Mouse (Mus musculus): ENCODE measurements at regions not wholly inside any gene's neighbourhood (a gene's known extent, or its start where the extent isn't known, plus 50 kb on each side); places are given as distances from the start of the nearest gene placed in this dataset.
A peak's percentile ranks its signal among the peaks of the same experiment; 100 is the strongest.

DNA sequence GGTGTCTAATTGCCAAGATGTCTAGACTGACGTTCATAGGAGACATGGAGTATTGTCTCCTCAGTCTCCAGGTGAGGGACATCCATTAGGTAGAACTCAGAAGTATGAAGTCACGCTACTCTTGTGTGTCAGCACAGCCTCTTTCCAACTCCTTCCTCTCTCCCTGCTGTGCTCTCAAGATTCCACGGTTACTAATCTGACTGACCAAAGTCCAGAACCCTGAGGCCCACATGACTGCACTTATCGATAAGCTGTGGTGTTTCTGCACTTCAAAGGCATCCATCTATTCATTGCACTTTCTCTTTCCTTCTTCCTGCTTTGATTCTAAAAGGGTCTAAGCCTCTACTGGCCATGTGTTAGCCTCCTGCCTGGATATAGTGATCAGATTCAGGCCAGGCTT is 107.4 kb upstream of the Neo1 start:
- 76% methylated on average over 4 of the region's 4 CpGs for WGBS
- H3K27me3 ChIP-seq (ENCODE audit: control insufficient read depth, insufficient read depth, low read length), result no peaks in the 10 kb centered on the region
- no peak for ATAC-seq (ENCODE audit: insufficient number of reproducible peaks, insufficient read depth, low FRiP score, low read depth)

DNA sequence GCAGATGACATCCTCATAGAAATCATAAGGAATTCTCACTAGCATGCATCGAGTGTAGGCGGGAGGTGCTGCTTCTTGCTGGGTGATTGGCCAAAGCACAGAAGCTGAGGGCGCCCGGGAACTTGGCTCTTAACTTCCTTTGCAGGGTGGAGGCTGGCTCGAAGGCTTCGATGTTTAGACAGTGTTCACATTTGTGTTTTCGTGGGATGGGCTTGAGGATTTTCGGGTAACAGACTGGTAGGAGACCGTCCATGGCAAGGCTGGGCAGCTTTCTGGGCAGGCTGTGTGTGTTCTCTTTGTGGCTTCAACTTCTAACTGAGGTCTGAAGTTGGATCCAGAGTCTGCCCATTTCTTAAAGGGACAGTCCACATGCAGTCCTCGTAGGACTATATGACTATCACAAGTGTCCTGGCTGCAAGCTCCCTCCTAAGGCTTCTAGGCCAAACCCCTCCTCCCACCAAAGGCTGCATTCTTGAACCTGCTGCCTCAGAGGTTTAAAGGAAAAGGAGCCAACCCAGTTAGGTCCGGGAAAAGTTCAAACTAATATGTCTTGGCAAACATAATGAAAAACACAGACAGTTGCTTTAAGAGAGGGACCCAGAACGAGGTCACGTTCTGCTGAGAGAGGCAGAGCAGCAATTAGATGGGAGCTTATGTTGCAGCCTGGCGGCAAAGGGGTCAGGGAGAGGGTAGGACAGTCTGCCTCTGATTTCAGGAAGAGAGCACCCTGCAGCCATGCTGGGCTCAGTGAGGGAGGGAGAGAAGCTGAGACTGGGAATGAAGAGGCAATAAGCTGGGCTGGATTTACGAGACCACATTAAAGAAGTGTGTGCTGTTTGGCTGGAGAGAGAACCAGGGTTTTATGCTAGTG is 98.2 kb upstream of the Neo1 start:
- Histone ChIP-seq H3K36me3 (ENCODE audit: control insufficient read depth, insufficient read depth, low read length) (no peaks in the 10 kb centered on the region), H3K9me3 (ENCODE audit: control insufficient read depth, low read depth, low read length) (no peaks in the 10 kb centered on the region), H3K9ac (replicated peaks; ENCODE audit: low read depth, low read length) (no peak overlapping the region), H3K27me3 (ENCODE audit: control insufficient read depth, insufficient read depth, low read length) (no peaks in the 10 kb centered on the region), H3K27ac (ENCODE audit: low read length) (peak overlapping the region; percentile 56; the same call in 1 of the 2 replicates), H3K4me2 (replicated peaks; ENCODE audit: low read depth, low read length) (peak overlapping the region; percentile 3; the same call in 1 of the 2 replicates), H3K4me3 (ENCODE audit: low read depth, low read length) (no peak overlapping the region), H3K4me1 (ENCODE audit: control insufficient read depth, insufficient read depth, low read length) (0 out of 2 replicates have a peak, but pooled peaks cover 3% of the 10 kb centered on the region)
- 0 out of 2 replicates have a peak, but pooled peaks have one; percentile 42 for ATAC-seq (ENCODE audit: insufficient number of reproducible peaks, insufficient read depth, low FRiP score, low read depth)
- 24% methylated on average over 15 of the region's 15 CpGs for WGBS

More for the DNA sequence above, 107.4 kb upstream of the Neo1 start:
- Histone ChIP-seq H3K4me3 (ENCODE audit: low read depth, low read length) (no peak overlapping the region), H3K36me3 (ENCODE audit: control insufficient read depth, insufficient read depth, low read length) (no peaks in the 10 kb centered on the region), H3K9ac (replicated peaks; ENCODE audit: low read depth, low read length) (no peak overlapping the region), H3K4me1 (ENCODE audit: control insufficient read depth, insufficient read depth, low read length) (no peaks in the 10 kb centered on the region), H3K4me2 (replicated peaks; ENCODE audit: low read depth, low read length) (no peak overlapping the region), H3K9me3 (ENCODE audit: control insufficient read depth, low read depth, low read length) (no peaks in the 10 kb centered on the region), H3K27ac (ENCODE audit: low read length) (no peak overlapping the region)

DNA sequence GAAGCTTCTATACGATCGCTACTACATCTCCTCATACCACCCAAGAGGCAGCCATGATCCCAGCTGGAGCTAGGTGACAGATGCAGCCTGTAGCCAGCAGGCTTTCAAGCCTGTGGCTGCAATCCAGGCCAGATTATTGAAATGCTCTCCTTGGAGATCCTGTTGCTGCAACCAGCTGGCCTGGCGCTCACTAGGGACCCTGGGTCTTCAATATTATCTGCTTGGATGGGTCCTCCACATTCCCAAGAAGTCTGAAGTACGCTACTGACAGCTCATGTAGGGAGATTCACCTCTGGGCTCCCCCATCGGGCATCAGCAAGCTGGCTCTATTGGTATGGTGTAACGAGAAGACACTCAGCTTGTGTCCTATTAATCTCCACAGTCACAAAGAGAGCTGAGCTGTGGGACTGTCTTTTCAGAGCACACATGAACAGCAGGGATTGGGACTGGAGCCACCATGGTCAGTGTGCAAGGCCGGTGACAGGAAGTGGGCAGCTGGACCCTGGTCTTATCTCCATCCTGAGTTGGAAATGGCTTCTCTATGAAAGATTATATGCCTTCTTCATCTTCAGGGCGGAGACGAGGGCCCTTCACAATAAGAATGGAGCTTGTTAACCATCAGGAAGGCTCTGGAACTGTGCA is 93.6 kb upstream of the Neo1 start:
- no peak overlapping the region for H3K9ac ChIP-seq (replicated peaks; ENCODE audit: low read depth, low read length)
- no peak overlapping the region for H3K27ac ChIP-seq (ENCODE audit: low read length)
- no peaks in the 10 kb centered on the region for H3K27me3 ChIP-seq (ENCODE audit: control insufficient read depth, insufficient read depth, low read length)
- no peaks in the 10 kb centered on the region for H3K9me3 ChIP-seq (ENCODE audit: control insufficient read depth, low read depth, low read length)
- 85% methylated on average over 9 of the region's 9 CpGs for WGBS
- no peaks in the 10 kb centered on the region for H3K36me3 ChIP-seq (ENCODE audit: control insufficient read depth, insufficient read depth, low read length)
- H3K4me2 ChIP-seq (replicated peaks; ENCODE audit: low read depth, low read length), result no peak overlapping the region
- H3K4me3 ChIP-seq (ENCODE audit: low read depth, low read length), result no peak overlapping the region
- no peak for ATAC-seq (ENCODE audit: insufficient number of reproducible peaks, insufficient read depth, low FRiP score, low read depth)
- H3K4me1 ChIP-seq (ENCODE audit: control insufficient read depth, insufficient read depth, low read length), result 0 out of 2 replicates have a peak, but pooled peaks cover 2% of the 10 kb centered on the region

DNA sequence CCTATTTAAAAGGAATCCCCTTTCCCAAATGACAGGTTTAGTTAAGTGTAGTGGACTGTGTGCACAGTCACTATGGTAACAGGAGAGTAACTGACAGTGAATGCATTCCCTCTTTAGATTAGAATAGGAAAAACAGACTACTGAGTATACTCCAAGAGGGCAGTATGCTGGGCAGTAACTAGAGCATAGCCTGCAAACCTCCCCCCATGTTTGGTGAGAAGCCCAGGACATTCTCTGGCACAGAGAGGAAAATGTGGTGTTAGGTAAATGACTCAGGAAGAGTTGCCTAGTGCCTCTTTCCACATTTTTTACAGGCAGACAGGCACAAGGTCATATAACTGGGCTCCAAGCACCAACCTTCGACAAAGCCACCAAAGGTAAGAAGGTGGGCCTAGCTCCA is 93.0 kb upstream of the Neo1 start:
- Histone ChIP-seq H3K4me2 (replicated peaks; ENCODE audit: low read depth, low read length) (no peak overlapping the region), H3K9ac (replicated peaks; ENCODE audit: low read depth, low read length) (no peak overlapping the region), H3K36me3 (ENCODE audit: control insufficient read depth, insufficient read depth, low read length) (no peaks in the 10 kb centered on the region), H3K27me3 (ENCODE audit: control insufficient read depth, insufficient read depth, low read length) (no peaks in the 10 kb centered on the region), H3K4me3 (ENCODE audit: low read depth, low read length) (no peak overlapping the region), H3K9me3 (ENCODE audit: control insufficient read depth, low read depth, low read length) (no peaks in the 10 kb centered on the region), H3K27ac (ENCODE audit: low read length) (no peak overlapping the region), H3K4me1 (ENCODE audit: control insufficient read depth, insufficient read depth, low read length) (no peaks in the 10 kb centered on the region)
- no peak for ATAC-seq (ENCODE audit: insufficient number of reproducible peaks, insufficient read depth, low FRiP score, low read depth)
- 79% methylated on average over 1 of the region's 1 CpGs for WGBS

DNA sequence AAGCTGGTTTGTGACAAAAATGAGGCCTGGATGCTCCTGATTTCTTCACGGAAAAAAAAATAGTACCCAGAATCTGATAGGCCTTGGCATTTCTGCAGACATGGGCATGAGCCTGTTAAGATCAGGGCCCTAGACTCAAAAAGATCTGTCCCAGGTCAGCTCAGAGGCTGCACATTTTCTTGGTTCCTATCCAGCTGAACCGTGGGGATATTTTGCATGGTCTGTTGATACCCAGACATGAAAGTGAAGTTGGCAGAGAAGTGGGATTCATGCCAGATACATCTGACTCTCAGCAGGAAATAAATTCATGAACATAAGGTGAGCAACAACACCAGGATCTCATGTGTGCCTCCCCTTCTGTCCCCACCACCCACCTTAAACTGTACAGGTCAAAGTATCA is 91.8 kb upstream of the Neo1 start:
- WGBS, result 86% methylated on average over 2 of the region's 2 CpGs
- Histone ChIP-seq H3K27me3 (ENCODE audit: control insufficient read depth, insufficient read depth, low read length) (no peaks in the 10 kb centered on the region), H3K27ac (ENCODE audit: low read length) (no peak overlapping the region), H3K4me3 (ENCODE audit: low read depth, low read length) (no peak overlapping the region), H3K4me2 (replicated peaks; ENCODE audit: low read depth, low read length) (no peak overlapping the region), H3K4me1 (ENCODE audit: control insufficient read depth, insufficient read depth, low read length) (no peaks in the 10 kb centered on the region), H3K36me3 (ENCODE audit: control insufficient read depth, insufficient read depth, low read length) (no peaks in the 10 kb centered on the region), H3K9ac (replicated peaks; ENCODE audit: low read depth, low read length) (no peak overlapping the region), H3K9me3 (ENCODE audit: control insufficient read depth, low read depth, low read length) (no peaks in the 10 kb centered on the region)
- ATAC-seq (ENCODE audit: insufficient number of reproducible peaks, insufficient read depth, low FRiP score, low read depth), result no peak

DNA sequence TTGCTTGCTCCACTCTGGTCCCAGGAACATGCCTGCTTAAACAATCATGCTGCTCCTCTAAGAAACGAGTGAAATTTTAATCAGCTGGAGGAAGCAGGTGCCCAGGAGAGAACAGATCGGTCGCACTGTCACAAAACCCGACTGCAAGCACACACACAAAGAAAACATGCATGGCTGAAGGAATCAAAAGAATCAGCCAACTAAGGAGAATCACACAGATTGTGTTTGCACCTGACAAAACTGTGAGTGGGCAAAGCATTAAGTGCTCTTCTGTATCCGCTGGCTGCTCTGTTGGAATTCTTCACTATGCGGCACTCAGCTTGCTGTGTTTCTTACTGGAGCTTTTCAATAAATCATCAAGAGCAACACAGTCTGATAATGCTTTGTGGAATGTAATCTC is 89.6 kb upstream of the Neo1 start:
- no peak for ATAC-seq (ENCODE audit: insufficient number of reproducible peaks, insufficient read depth, low FRiP score, low read depth)
- Histone ChIP-seq H3K4me1 (ENCODE audit: control insufficient read depth, insufficient read depth, low read length) (no peaks in the 10 kb centered on the region), H3K4me3 (ENCODE audit: low read depth, low read length) (no peak overlapping the region), H3K9ac (replicated peaks; ENCODE audit: low read depth, low read length) (no peak overlapping the region), H3K9me3 (ENCODE audit: control insufficient read depth, low read depth, low read length) (no peaks in the 10 kb centered on the region), H3K27me3 (ENCODE audit: control insufficient read depth, insufficient read depth, low read length) (no peaks in the 10 kb centered on the region), H3K27ac (ENCODE audit: low read length) (no peak overlapping the region), H3K4me2 (replicated peaks; ENCODE audit: low read depth, low read length) (no peak overlapping the region), H3K36me3 (ENCODE audit: control insufficient read depth, insufficient read depth, low read length) (no peaks in the 10 kb centered on the region)
- 76% methylated on average over 6 of the region's 6 CpGs for WGBS

DNA sequence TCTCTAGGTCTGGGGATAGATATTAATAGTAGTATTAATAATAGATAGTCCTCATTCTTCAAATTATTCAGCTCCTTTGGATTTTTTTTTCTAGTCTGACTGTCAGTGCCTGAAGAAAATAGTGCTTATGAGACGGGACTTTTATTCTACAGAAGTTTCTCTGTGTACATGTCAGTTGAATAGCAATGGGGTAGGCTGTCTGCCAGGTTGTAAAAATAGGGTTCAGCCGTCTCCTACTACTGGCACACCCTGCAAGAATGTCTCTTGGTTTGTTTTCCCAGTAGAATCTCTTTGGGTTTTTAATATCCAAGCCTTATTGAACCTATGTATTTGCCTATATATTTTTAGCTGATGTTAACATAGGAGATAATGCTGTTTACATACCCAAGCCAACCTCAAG is 80.3 kb upstream of the Neo1 start:
- Histone ChIP-seq H3K9ac (replicated peaks; ENCODE audit: low read depth, low read length) (no peak overlapping the region), H3K4me3 (ENCODE audit: low read depth, low read length) (no peak overlapping the region), H3K4me1 (ENCODE audit: control insufficient read depth, insufficient read depth, low read length) (no peaks in the 10 kb centered on the region), H3K4me2 (replicated peaks; ENCODE audit: low read depth, low read length) (no peak overlapping the region), H3K27me3 (ENCODE audit: control insufficient read depth, insufficient read depth, low read length) (no peaks in the 10 kb centered on the region), H3K9me3 (ENCODE audit: control insufficient read depth, low read depth, low read length) (no peaks in the 10 kb centered on the region), H3K27ac (ENCODE audit: low read length) (no peak overlapping the region), H3K36me3 (ENCODE audit: control insufficient read depth, insufficient read depth, low read length) (no peaks in the 10 kb centered on the region)
- ATAC-seq (ENCODE audit: insufficient number of reproducible peaks, insufficient read depth, low FRiP score, low read depth), result no peak
- WGBS, result 30% methylated on average over 2 of the region's 2 CpGs

DNA sequence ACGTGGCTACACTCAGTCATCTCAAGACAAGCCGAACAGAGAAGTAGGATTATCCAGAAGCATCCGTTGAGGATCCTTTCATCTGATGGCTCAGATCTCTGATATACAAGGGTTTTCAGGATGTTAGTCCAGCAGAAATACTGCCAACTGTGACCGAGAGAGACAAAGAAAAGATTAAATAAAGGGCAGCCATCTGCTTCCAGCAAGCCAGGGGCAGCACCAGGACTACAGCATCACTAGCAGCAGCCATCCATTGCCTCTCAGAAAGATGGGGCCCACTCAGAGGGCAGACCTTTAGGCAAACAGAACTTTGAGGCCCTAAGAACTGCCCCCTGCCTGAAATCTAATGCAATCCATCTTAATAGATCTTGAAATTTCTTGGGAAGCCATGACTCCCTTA is 77.6 kb upstream of the Neo1 start:
- 43% methylated on average over 4 of the region's 4 CpGs for WGBS

More for the DNA sequence above, 77.6 kb upstream of the Neo1 start:
- H3K9ac ChIP-seq (replicated peaks; ENCODE audit: low read depth, low read length), result no peak overlapping the region
- H3K27ac ChIP-seq (ENCODE audit: low read length), result no peak overlapping the region
- H3K27me3 ChIP-seq (ENCODE audit: control insufficient read depth, insufficient read depth, low read length), result no peaks in the 10 kb centered on the region
- ATAC-seq (ENCODE audit: insufficient number of reproducible peaks, insufficient read depth, low FRiP score, low read depth), result no peak
- no peak overlapping the region for H3K4me2 ChIP-seq (replicated peaks; ENCODE audit: low read depth, low read length)
- H3K9me3 ChIP-seq (ENCODE audit: control insufficient read depth, low read depth, low read length), result no peaks in the 10 kb centered on the region
- no peaks in the 10 kb centered on the region for H3K4me1 ChIP-seq (ENCODE audit: control insufficient read depth, insufficient read depth, low read length)
- no peaks in the 10 kb centered on the region for H3K36me3 ChIP-seq (ENCODE audit: control insufficient read depth, insufficient read depth, low read length)
- no peak overlapping the region for H3K4me3 ChIP-seq (ENCODE audit: low read depth, low read length)

All from stomach, embryonic 14.5 days (tissue).